Mouse (Mus musculus) cerebellum, postnatal 4 days (tissue): ENCODE results near the gene Tead1.
A peak's percentile ranks its signal among the peaks of the same experiment; 100 is the strongest.
"Not testable (repeated sequence)": the region's sequence is repeated elsewhere in the genome, so short reads cannot be mapped to it uniquely, and the experiment has no call there.

Experiments
- DNase-seq, 2 experiments: peaks; one replicate each; pipeline ENCODE4 v3.0.0; 2022; ENCODE audit warnings: low spot score in 2 of 2, mixed read lengths in 1 of 2

Gene Tead1

GRCm38 (mm10) chr7:112917613-112918278, 238.6 kb downstream of the Tead1 start:
- DNase-seq, result no peak

- peak in 1 of 2 experiments; percentile 34 for DNase-seq
Measured at GRCm38 (mm10) chr7:112918279-112918991, 239.3 kb downstream of the Tead1 start.

GRCm38 (mm10) chr7:112919845-112920244, 240.7 kb downstream of the Tead1 start:
- DNase-seq, result peak in 1 of 2 experiments; percentile 57

- DNase-seq, result no peak
Measured at GRCm38 (mm10) chr7:112922801-112923200, 243.7 kb downstream of the Tead1 start.

GRCm38 (mm10) chr7:112923712-112924111, 244.6 kb downstream of the Tead1 start:
- no peak for DNase-seq

- DNase-seq, result no peak
Measured at GRCm38 (mm10) chr7:112930669-112931068, 251.6 kb downstream of the Tead1 start.

GRCm38 (mm10) chr7:112935876-112936275, 256.8 kb downstream of the Tead1 start:
- DNase-seq, result not testable (repeated sequence)

GRCm38 (mm10) chr7:112937089-112937488, 258.0 kb downstream of the Tead1 start:
- no peak for DNase-seq

GRCm38 (mm10) chr7:112938959-112939358, 259.8 kb downstream of the Tead1 start:
- no peak for DNase-seq

GRCm38 (mm10) chr7:112942567-112942966, 263.4 kb downstream of the Tead1 start:
- DNase-seq, result no peak

GRCm38 (mm10) chr7:112943056-112943455, 263.9 kb downstream of the Tead1 start:
- no peak for DNase-seq

GRCm38 (mm10) chr7:112946706-112947105, 267.6 kb downstream of the Tead1 start:
- no peak for DNase-seq

GRCm38 (mm10) chr7:112953777-112954291, 274.7 kb downstream of the Tead1 start, which contains the start of gene Rassf10:
TSS of gene Rassf10 (plus strand) at chr7:112953962.
- peak; percentile 31 to 34 for DNase-seq

- peak; percentile 21 to 27 for DNase-seq
Measured at GRCm38 (mm10) chr7:112954351-112955102, 275.4 kb downstream of the Tead1 start.

- peak; percentile 18 to 20 for DNase-seq
Measured at GRCm38 (mm10) chr7:112955103-112955827, 276.1 kb downstream of the Tead1 start.

GRCm38 (mm10) chr7:112955955-112956354, 276.8 kb downstream of the Tead1 start:
- DNase-seq, result no peak
